Mouse (Mus musculus): ENCODE measurements around the gene Hhat. TPM values are rescaled to one million over a fixed set of nuclear protein-coding genes. Genes with fewer than 3 reads are reported as not detected.

Hhat gene
- total and polyA plus RNA-seq, 3 experiments, result 0.22 TPM; not detected in 2

DNA sequence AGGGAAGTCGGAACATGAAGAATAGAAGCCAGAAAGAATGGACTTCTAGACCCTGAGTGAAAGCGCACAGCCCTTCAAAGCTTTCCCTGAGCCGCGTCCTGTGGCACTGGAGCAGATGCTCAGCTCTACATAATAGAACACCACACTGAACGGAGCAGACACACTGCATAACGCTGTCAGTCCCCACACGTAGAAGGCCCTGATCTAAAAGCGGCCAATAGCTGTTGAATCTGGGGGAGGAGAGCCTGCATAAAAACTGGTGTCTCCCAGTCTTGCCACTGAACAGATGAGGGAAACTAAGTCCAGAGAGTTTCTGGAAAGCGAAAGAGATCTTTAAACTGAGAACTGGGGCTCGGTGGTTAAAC, 911 bp downstream of the Hhat start:
- TF ChIP-seq POLR2AphosphoS5 (IDR thresholded peaks at IDR 0.05; ENCODE audit: insufficient replicate concordance, low read depth, low read length), result no peak
- TF ChIP-seq CTCF (IDR thresholded peaks at IDR 0.05; ENCODE audit: low read depth, low read length), result no peak
- TF ChIP-seq GATA2 (IDR thresholded peaks at IDR 0.05; ENCODE audit: borderline replicate concordance, low read depth, low read length), result no peak
- no peak for TF ChIP-seq GATA1 (IDR thresholded peaks at IDR 0.05; ENCODE audit: borderline replicate concordance, low read length)
- no peak for TF ChIP-seq TAL1 (conservative IDR thresholded peaks at IDR 0.05; ENCODE audit: low read depth, low read length)
- Histone ChIP-seq H3K9me3 (replicated peaks) (peaks cover 47% of the 10 kb centered on the region), H3K36me3 (replicated peaks) (no peaks in the 10 kb centered on the region), H3K27me3 (ENCODE audit: insufficient read depth, low read length) (no peaks in the 10 kb centered on the region), H3K4me1 (ENCODE audit: insufficient read depth, low read depth, low read length) (no peaks in the 10 kb centered on the region), H3K4me3 (ENCODE audit: low read depth, low read length) (no peak overlapping the region)
- no peak for ATAC-seq (ENCODE audit: extremely low read depth, insufficient number of reproducible peaks, low FRiP score, poor library complexity, severe bottlenecking)
- no peak for DNase-seq (ENCODE audit: low spot score)

DNA sequence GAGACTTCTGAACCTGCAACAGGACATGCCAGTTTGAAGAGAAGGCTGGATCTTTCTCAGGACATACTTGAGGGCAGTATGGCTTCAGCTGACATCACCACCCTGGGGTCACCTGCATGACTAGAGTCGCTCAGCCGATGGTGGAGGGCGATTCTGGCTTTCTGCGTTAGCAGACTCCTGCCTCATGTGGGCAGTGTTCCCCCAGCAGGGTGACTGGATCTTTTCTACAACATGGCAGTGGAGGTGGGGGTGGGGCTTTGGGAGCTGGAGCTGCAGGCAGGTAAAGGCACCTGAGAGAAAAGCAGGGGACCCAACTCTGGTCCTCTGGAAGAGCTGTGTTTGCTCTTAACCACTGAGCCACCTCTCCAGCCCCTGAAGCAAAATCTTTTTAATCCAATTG, 5.5 kb downstream of the Hhat start:
- no peak for TF ChIP-seq GATA1 (IDR thresholded peaks at IDR 0.05; ENCODE audit: borderline replicate concordance, low read length)
- no peak for TF ChIP-seq CTCF (IDR thresholded peaks at IDR 0.05; ENCODE audit: low read depth, low read length)
- TF ChIP-seq TAL1 (conservative IDR thresholded peaks at IDR 0.05; ENCODE audit: low read depth, low read length), result no peak
- TF ChIP-seq GATA2 (IDR thresholded peaks at IDR 0.05; ENCODE audit: borderline replicate concordance, low read depth, low read length), result no peak
- no peak for TF ChIP-seq POLR2AphosphoS5 (IDR thresholded peaks at IDR 0.05; ENCODE audit: insufficient replicate concordance, low read depth, low read length)
- no peak for DNase-seq (ENCODE audit: low spot score)
- Histone ChIP-seq H3K4me3 (ENCODE audit: low read depth, low read length) (no peak overlapping the region), H3K9me3 (replicated peaks) (peaks cover 56% of the 10 kb centered on the region), H3K4me1 (ENCODE audit: insufficient read depth, low read depth, low read length) (no peaks in the 10 kb centered on the region), H3K27me3 (ENCODE audit: insufficient read depth, low read length) (no peaks in the 10 kb centered on the region), H3K36me3 (replicated peaks) (no peaks in the 10 kb centered on the region)
- no peak for ATAC-seq (ENCODE audit: extremely low read depth, insufficient number of reproducible peaks, low FRiP score, poor library complexity, severe bottlenecking)

DNA sequence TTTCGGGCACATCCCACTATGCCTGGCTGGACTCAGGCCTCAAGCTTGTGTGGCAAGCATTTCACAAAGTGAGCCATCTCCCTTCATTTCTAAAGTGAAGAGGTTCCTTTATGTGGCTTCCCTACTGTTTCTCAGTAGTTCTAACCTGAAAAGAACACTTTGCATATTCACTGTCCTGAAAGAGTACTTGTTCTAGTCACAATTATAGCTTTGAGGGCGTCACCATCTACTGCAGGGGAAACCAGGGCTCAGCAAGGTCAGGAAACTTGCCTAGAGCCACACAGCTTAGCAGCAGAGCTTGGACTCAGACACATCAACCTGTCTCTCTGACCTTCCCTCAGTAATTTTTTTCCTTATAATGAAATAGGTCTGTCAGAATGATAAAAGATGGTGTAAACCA, 6.5 kb downstream of the Hhat start:
- TF ChIP-seq GATA2 (IDR thresholded peaks at IDR 0.05; ENCODE audit: borderline replicate concordance, low read depth, low read length) (no peak), POLR2AphosphoS5 (IDR thresholded peaks at IDR 0.05; ENCODE audit: insufficient replicate concordance, low read depth, low read length) (no peak), CTCF (IDR thresholded peaks at IDR 0.05; ENCODE audit: low read depth, low read length) (no peak), TAL1 (conservative IDR thresholded peaks at IDR 0.05; ENCODE audit: low read depth, low read length) (no peak), GATA1 (IDR thresholded peaks at IDR 0.05; ENCODE audit: borderline replicate concordance, low read length) (no peak)
- no peaks in the 10 kb centered on the region for H3K27me3 ChIP-seq (ENCODE audit: insufficient read depth, low read length)
- peaks cover 57% of the 10 kb centered on the region for H3K9me3 ChIP-seq (replicated peaks)
- ATAC-seq (ENCODE audit: extremely low read depth, insufficient number of reproducible peaks, low FRiP score, poor library complexity, severe bottlenecking) (no peak), DNase-seq (ENCODE audit: low spot score) (no peak)
- no peak overlapping the region for H3K4me3 ChIP-seq (ENCODE audit: low read depth, low read length)
- no peaks in the 10 kb centered on the region for H3K36me3 ChIP-seq (replicated peaks)
- H3K4me1 ChIP-seq (ENCODE audit: insufficient read depth, low read depth, low read length), result no peaks in the 10 kb centered on the region

DNA sequence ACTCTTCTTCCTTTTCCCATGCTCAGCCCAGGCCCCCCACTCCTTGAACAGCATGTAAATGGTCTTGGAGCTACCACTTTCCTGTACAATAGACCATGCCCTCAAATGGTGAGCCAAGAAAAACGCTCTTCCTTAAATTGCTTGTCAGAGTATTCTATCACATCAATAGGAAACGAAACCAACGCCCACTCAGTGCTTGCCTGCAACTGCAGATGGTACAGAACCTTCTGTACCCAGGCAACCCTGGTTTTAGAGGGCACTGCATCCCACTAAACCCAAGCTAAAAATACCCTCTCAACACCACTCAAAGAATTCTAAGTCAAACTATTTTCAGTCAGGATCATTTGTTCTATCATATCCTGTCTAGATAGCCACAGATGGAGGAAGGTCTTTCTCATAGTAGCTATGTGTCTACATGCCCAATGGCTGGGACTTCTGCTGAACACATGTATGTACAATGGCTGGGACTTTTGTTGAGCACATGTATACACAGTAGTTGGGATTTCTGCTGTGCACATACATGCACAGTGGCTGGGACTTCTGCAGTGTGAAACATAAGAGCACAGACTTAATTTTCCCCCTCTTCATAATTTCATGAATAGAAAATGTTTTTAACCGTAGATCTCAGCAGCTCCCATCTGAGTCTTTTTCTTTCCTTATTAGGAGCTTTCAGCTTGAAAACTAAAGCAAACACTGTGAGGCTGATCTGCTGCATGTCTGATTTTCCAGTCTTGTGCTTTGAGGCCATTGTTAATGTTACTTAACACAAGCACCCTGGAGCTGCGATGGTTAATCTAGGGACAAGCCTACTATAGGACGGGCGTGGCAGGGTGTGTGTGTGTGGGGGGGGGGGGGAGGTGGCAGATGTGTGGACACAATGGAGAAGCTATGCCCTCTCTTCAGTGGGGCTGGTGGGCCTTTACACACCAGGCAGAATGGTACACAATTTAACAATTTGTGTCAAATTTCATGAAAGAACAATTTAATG, 7.8 kb downstream of the Hhat start:
- peaks cover 66% of the 10 kb centered on the region for H3K9me3 ChIP-seq (replicated peaks)
- ATAC-seq (ENCODE audit: extremely low read depth, insufficient number of reproducible peaks, low FRiP score, poor library complexity, severe bottlenecking), result no peak
- TF ChIP-seq POLR2AphosphoS5 (IDR thresholded peaks at IDR 0.05; ENCODE audit: insufficient replicate concordance, low read depth, low read length), result no peak
- no peak for TF ChIP-seq GATA2 (IDR thresholded peaks at IDR 0.05; ENCODE audit: borderline replicate concordance, low read depth, low read length)
- TF ChIP-seq GATA1 (IDR thresholded peaks at IDR 0.05; ENCODE audit: borderline replicate concordance, low read length), result no peak
- TF ChIP-seq CTCF (IDR thresholded peaks at IDR 0.05; ENCODE audit: low read depth, low read length), result no peak
- TF ChIP-seq TAL1 (conservative IDR thresholded peaks at IDR 0.05; ENCODE audit: low read depth, low read length), result no peak
- no peaks in the 10 kb centered on the region for H3K4me1 ChIP-seq (ENCODE audit: insufficient read depth, low read depth, low read length)
- no peak for DNase-seq (ENCODE audit: low spot score)
- H3K4me3 ChIP-seq (ENCODE audit: low read depth, low read length), result no peak overlapping the region
- H3K36me3 ChIP-seq (replicated peaks), result no peaks in the 10 kb centered on the region
- no peaks in the 10 kb centered on the region for H3K27me3 ChIP-seq (ENCODE audit: insufficient read depth, low read length)

GRCm38 (mm10) chr1:192756674-192757073, 14.3 kb downstream of the Hhat start:
- TF ChIP-seq TAL1 (conservative IDR thresholded peaks at IDR 0.05; ENCODE audit: low read depth, low read length), result no peak
- no peak overlapping the region for H3K4me3 ChIP-seq (ENCODE audit: low read depth, low read length)

DNA sequence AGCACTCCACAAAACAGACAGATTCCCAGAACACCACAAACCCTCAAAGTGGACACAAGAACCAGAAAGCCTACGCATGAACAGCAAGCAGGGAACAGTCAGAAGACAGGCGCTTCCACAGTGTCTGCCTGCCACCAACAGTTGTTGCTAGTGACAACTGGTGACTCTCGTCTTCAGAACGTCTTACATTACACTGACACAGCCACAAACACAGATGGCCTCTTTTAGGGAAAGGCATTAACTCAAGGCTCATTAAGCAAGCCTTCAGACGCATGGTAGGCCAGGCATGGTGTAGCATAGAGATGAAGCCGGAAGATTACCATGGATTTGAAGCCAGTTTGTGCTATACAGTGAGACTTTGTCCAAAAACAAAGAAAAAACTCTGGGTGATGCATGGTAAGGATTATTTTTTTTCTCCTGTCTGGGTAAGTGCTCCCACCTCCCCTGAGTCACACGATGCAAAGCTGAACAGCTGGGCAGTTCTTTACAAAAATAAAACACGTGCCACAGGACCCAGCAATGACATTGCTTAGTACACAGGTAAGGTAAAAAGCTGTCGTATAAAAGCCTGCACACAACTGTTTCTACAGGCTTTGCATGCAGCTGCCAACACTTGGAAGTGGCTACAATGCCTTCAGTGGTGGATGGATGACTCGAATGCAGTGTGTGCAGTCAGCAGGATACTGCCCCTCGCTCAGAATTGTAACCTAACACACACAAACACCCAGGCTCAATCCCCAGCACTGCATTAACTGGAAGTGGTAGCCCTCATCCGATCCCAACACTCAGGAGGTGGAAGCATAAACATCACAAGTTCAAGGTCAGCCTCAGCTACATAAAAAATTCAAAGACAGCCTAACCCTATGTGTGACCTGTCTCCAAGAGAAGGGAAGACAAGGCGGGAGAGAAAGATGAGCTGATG, 15.1 kb downstream of the Hhat start:
- no peak for TF ChIP-seq GATA2 (IDR thresholded peaks at IDR 0.05; ENCODE audit: borderline replicate concordance, low read depth, low read length)
- TF ChIP-seq CTCF (IDR thresholded peaks at IDR 0.05; ENCODE audit: low read depth, low read length), result no peak
- no peak for TF ChIP-seq POLR2AphosphoS5 (IDR thresholded peaks at IDR 0.05; ENCODE audit: insufficient replicate concordance, low read depth, low read length)
- TF ChIP-seq GATA1 (IDR thresholded peaks at IDR 0.05; ENCODE audit: borderline replicate concordance, low read length), result no peak
- TF ChIP-seq TAL1 (conservative IDR thresholded peaks at IDR 0.05; ENCODE audit: low read depth, low read length), result no peak
- H3K4me1 ChIP-seq (ENCODE audit: insufficient read depth, low read depth, low read length), result no peaks in the 10 kb centered on the region
- DNase-seq (ENCODE audit: low spot score) (no peak), ATAC-seq (ENCODE audit: extremely low read depth, insufficient number of reproducible peaks, low FRiP score, poor library complexity, severe bottlenecking) (no peak)
- H3K27me3 ChIP-seq (ENCODE audit: insufficient read depth, low read length), result no peaks in the 10 kb centered on the region
- no peaks in the 10 kb centered on the region for H3K36me3 ChIP-seq (replicated peaks)
- no peak overlapping the region for H3K4me3 ChIP-seq (ENCODE audit: low read depth, low read length)
- peaks cover 57% of the 10 kb centered on the region for H3K9me3 ChIP-seq (replicated peaks)

More at GRCm38 (mm10) chr1:192756674-192757073, 14.3 kb downstream of the Hhat start:
- H3K4me1 ChIP-seq (ENCODE audit: insufficient read depth, low read depth, low read length), result no peaks in the 10 kb centered on the region
- H3K9me3 ChIP-seq (replicated peaks), result peaks cover 63% of the 10 kb centered on the region
- H3K27me3 ChIP-seq (ENCODE audit: insufficient read depth, low read length), result no peaks in the 10 kb centered on the region
- H3K36me3 ChIP-seq (replicated peaks), result no peaks in the 10 kb centered on the region
- DNase-seq (ENCODE audit: low spot score) (no peak), ATAC-seq (ENCODE audit: extremely low read depth, insufficient number of reproducible peaks, low FRiP score, poor library complexity, severe bottlenecking) (no peak)

All from G1E (cell line).